Mouse (Mus musculus) lung, postnatal 0 days (tissue): Measurements from ENCODE around the gene Hist1h2bb. TPM values are rescaled to one million over a fixed set of nuclear protein-coding genes. Genes with fewer than 3 reads are reported as not detected.
"Not testable (repeated sequence)": the region's sequence is repeated elsewhere in the genome, so short reads cannot be mapped to it uniquely, and the experiment has no call there.

Source experiments
- ATAC-seq: fragments of 200-750 bp; cut with Nextera tagmentation; 2 replicates; pipeline ENCODE4 v1.8.0; 2017; ENCODE audit warnings: moderate library complexity
- DNase-seq: peaks from one replicate; pipeline ENCODE4 v3.0.0-alpha.2; 2016; ENCODE audit warnings: low spot score
- H3K27ac ChIP-seq: fragments of 300-500 bp; sonication (generic); 2 replicates; pipeline ENCODE4 v1.5.1; 2014; ENCODE audit warnings: antibody characterized with exemption, mild to moderate bottlenecking, low read length, mixed read lengths
- H3K27me3 ChIP-seq: fragments of 300-500 bp; sonication (generic); replicated peaks from 2 replicates; pipeline ENCODE4 v1.6.1; 2014; ENCODE audit warnings: low read length, mixed read lengths; ENCODE audit not compliant: insufficient read depth
- H3K36me3 ChIP-seq: fragments of 300-500 bp; sonication (generic); 2 replicates; pipeline ENCODE4 v1.6.1; 2014; ENCODE audit warnings: low read length, mixed read lengths; ENCODE audit not compliant: insufficient read depth
- H3K4me1 ChIP-seq: fragments of 300-500 bp; sonication (generic); 2 replicates; pipeline ENCODE4 v1.6.1; 2014; ENCODE audit warnings: antibody characterized with exemption, low read depth, low read length, mixed read lengths; ENCODE audit not compliant: insufficient read depth
- H3K4me2 ChIP-seq: fragments of 300-500 bp; sonication (generic); replicated peaks from 2 replicates; pipeline ENCODE4 v1.6.1; 2014; ENCODE audit warnings: low read depth, mild to moderate bottlenecking, low read length, moderate library complexity, mixed read lengths
- H3K4me3 ChIP-seq: fragments of 300-500 bp; sonication (generic); 2 replicates; pipeline ENCODE4 v1.5.1; 2014; ENCODE audit warnings: low read depth, low read length
- H3K9ac ChIP-seq: fragments of 300-500 bp; sonication (generic); replicated peaks from 2 replicates; pipeline ENCODE4 v1.6.1; 2014; ENCODE audit warnings: low read depth, mild to moderate bottlenecking
- H3K9me3 ChIP-seq: fragments of 300-500 bp; sonication (generic); 2 replicates; pipeline ENCODE4 v1.6.1; 2016; ENCODE audit warnings: low read length, mixed read lengths
- CTCF ChIP-seq: IDR thresholded peaks from 2 replicates; pipeline ENCODE4 v1.5.1; 2016; ENCODE audit warnings: antibody characterized with exemption, mild to moderate bottlenecking
- EP300 ChIP-seq: IDR thresholded peaks from 2 replicates; pipeline ENCODE4 v1.6.1; 2016; ENCODE audit warnings: antibody characterized with exemption, mild to moderate bottlenecking, control low read depth
- WGBS: fragments of 180-500 bp; shearing (Covaris S2); extraction: QIAGEN DNeasy Blood & Tissue Kit; methylation state at CpG from one replicate; pipeline ENCODE4 v1.1.7; 2014; 5-methylcytosine and 5-hydroxymethylcytosine counted together
- polyA plus RNA-seq: library from polyadenylated mRNA; unstranded; fragments of >200 nt; fragmentation: Nextera tagmentation; extraction: Ambion mirVana; gene quantifications from 2 replicates; pipeline ENCODE4 v1.2.1, GENCODE M21; 2015

Hist1h2bb gene
- polyA plus RNA-seq, 1 experiment from 2014 or later: 0.99 TPM

DNA sequence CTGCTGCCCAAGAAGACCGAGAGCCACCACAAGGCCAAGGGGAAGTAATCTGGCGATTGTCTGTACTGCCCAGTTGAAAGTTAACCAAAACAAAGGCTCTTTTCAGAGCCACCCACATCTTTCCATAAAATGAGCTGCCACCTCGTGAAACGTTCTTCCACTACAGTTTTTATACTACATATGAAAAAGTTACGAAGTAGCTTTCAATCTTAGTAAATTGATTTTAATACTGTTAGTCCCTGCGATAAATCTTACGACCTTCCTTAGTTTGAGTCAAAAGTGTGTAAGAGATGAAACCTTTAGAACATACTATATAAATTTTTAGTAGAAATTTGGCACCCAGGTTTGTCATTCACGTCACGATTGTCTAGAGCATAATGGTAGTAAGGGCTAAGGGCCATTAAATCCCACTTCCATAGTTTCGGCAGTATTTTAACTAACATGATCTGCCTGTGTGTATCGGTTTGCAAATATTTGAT, 5.0 kb downstream of the Hist1h2bb start:
- Histone ChIP-seq H3K4me1 (no peaks in the 10 kb centered on the region; the same call in 1 of the 2 replicates), H3K27ac (peak overlapping the region; percentile 73), H3K9me3 (no peaks in the 10 kb centered on the region), H3K4me2 (peak overlapping the region; percentile 62), H3K36me3 (no peaks in the 10 kb centered on the region), H3K9ac (no peak overlapping the region), H3K4me3 (peak overlapping the region; percentile 31; the same call in 1 of the 2 replicates), H3K27me3 (no peaks in the 10 kb centered on the region)
- TF ChIP-seq EP300 (no peak), CTCF (no peak)
- DNase-seq (no peak), ATAC-seq (no peak)
- under 1% methylated on average over 11 of the region's 11 CpGs for WGBS

DNA sequence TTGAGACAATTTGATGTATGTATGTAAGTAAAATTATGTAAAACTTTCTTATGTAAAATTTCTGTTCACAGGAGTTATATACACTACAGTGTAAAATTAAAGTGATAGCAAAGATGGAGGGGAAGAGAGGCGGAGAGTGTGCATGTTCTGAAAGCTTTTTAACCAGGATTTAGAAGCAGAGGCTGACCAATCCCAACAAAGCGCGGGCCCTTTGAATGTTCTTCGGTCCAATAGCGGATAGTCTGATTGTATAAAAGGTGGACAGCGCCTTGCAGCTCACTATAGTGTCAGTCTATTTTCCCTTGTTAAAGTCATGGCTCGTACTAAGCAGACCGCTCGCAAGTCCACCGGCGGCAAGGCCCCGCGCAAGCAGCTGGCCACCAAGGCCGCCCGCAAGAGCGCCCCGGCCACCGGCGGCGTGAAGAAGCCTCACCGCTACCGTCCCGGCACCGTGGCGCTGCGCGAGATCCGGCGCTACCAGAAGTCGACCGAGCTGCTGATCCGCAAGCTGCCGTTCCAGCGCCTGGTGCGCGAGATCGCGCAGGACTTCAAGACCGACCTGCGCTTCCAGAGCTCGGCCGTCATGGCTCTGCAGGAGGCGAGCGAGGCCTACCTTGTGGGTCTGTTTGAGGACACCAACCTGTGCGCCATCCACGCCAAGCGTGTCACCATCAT, 5.7 kb downstream of the Hist1h2bb start, which contains the start of gene Hist1h3b:
Gene Hist1h3b (plus strand): TSS at position 201 of the 675 bp plus-strand sequence.
- ATAC-seq: peak; percentile 62
- not testable (repeated sequence) for H3K9me3 ChIP-seq, H3K27me3 ChIP-seq, H3K4me1 ChIP-seq, H3K36me3 ChIP-seq, H3K9ac ChIP-seq
- peak within 1 kb of the TSS; percentile 62 for H3K4me2 ChIP-seq
- peak within 1 kb of the TSS; percentile 89 for H3K27ac ChIP-seq
- WGBS: 1% methylated on average over 14 of the region's 47 CpGs
- peak within 1 kb of the TSS; percentile 31 for H3K4me3 ChIP-seq
- peak; percentile 91 for DNase-seq

DNA sequence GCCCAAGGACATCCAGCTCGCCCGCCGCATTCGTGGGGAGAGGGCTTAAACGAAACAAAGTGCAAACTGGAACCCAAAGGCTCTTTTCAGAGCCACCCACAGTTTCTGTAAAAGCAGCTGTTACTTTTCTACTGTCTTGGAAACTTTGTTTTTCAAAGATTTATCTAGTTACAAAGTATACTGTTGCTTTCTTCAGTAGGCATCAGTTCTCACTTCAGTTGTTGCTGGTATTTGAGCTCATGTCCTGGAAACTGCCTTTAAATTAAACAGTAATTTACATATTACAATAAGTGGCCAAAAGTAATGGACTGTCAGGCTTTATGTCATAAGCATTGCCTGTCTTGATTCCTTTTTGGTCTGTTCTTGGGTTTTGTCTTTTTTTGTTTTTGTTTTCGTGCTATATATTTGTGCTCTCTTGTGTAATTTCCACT, 6.2 kb downstream of the Hist1h2bb start:
- no peak overlapping the region for H3K27ac ChIP-seq
- DNase-seq: no peak

DNA sequence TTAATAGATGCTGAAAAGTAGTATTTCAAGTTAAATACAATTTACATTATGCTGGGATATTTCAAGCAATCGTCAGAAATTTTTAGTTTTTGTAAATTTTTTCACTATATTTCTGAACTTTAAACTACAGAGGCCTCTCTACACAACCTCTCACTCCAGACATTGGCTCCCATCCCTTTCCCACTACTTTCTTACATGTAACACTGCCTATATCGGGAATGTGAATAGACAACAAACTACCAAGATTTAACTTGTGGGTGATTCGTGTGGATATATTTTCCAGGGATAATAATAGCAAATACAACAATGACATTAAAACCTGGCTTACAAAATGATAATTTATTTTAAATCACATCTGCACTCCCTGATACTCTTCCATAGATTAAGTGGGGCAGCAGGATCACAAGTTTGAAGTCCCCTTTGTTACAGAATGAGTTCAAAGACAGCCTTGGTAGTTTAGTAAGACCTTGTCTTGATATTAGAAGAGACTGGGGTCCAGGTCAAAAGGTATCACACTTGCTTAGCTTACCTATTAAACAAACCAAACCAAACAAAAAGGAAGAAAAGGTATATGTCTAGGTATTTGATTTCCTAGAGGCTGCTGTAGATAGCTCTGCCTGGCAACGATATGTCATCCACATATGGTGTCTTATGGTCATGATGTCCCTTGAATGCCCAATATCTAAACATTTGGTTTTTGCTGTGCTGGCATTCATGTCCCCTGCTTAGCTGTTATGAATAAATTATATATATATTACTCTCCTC, 7.0 kb downstream of the Hist1h2bb start:
- no peak for TF ChIP-seq EP300
- no peak for TF ChIP-seq CTCF
- ATAC-seq (no peak), DNase-seq (no peak)
- 38% methylated on average over 4 of the region's 4 CpGs for WGBS
- no peak overlapping the region for H3K27ac ChIP-seq
- H3K9me3 ChIP-seq: no peaks in the 10 kb centered on the region
- H3K4me2 ChIP-seq: no peak overlapping the region
- H3K36me3 ChIP-seq: no peaks in the 10 kb centered on the region
- no peak overlapping the region for H3K9ac ChIP-seq
- H3K27me3 ChIP-seq: no peaks in the 10 kb centered on the region
- H3K4me3 ChIP-seq: no peak overlapping the region
- no peaks in the 10 kb centered on the region; the same call in 1 of the 2 replicates for H3K4me1 ChIP-seq

More for the DNA sequence above, 6.2 kb downstream of the Hist1h2bb start:
- H3K9ac ChIP-seq: no peak overlapping the region
- no peak overlapping the region for H3K4me3 ChIP-seq
- H3K4me1 ChIP-seq: no peaks in the 10 kb centered on the region; the same call in 1 of the 2 replicates
- ATAC-seq: no peak
- H3K36me3 ChIP-seq: no peaks in the 10 kb centered on the region
- TF ChIP-seq EP300 (no peak), CTCF (no peak)
- 2% methylated on average over 6 of the region's 6 CpGs for WGBS
- no peaks in the 10 kb centered on the region for H3K9me3 ChIP-seq
- no peaks in the 10 kb centered on the region for H3K27me3 ChIP-seq
- peak overlapping the region; percentile 19; the same call in 1 of the 2 replicates for H3K4me2 ChIP-seq

DNA sequence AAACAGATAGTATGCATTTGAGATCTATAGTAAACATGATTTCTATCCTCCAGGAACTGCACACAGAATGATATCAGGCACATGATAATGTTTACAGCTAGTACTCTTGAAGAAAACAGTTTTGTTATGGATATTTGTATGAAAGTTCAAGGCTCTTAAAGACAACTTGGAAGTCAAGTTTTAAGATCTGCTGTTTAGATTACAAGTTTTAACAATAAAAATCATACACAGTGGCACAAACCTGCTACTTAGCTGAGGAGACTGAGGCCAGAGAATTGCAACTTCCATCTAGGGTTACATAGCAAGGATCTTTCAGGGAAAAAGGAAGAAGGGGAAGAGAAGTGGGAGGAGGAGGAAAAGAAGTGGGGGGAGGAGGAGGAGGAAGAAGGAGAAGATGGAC, 8.5 kb downstream of the Hist1h2bb start:
- no peaks in the 10 kb centered on the region; the same call in 1 of the 2 replicates for H3K4me1 ChIP-seq
- no peak overlapping the region for H3K4me3 ChIP-seq
- DNase-seq (no peak), ATAC-seq (no peak)
- no peaks in the 10 kb centered on the region for H3K36me3 ChIP-seq
- H3K27me3 ChIP-seq: no peaks in the 10 kb centered on the region
- H3K9me3 ChIP-seq: no peaks in the 10 kb centered on the region
- TF ChIP-seq CTCF: no peak
- no peak for TF ChIP-seq EP300
- no peak overlapping the region for H3K4me2 ChIP-seq
- H3K27ac ChIP-seq: no peak overlapping the region
- H3K9ac ChIP-seq: no peak overlapping the region

DNA sequence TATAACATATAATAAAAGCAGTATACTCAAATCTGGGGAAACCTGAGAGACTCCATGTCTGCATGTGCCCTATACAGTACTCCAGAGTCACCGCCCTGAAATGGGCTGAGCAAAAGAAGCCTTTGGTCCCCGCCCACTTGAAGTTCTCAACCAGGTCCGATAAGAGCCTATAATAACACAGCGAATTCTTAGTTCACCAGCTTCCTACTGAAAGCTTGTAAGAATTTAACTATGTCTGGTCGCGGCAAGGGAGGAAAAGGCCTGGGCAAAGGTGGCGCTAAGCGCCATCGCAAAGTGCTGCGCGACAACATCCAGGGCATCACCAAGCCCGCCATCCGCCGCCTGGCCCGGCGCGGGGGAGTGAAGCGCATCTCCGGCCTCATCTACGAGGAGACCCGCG, 10.3 kb downstream of the Hist1h2bb start, which contains the start of gene Hist1h4b:
Gene Hist1h4b (plus strand): TSS at position 224 of the 400 bp plus-strand sequence.
- Histone ChIP-seq H3K4me2 (peak within 1 kb of the TSS; percentile 56), H3K27me3 (no peaks in the 10 kb centered on the region), H3K9me3 (no peaks in the 10 kb centered on the region), H3K4me3 (peak within 1 kb of the TSS; percentile 31), H3K36me3 (no peaks in the 10 kb centered on the region), H3K9ac (peak within 1 kb of the TSS; percentile 12; the same call in 1 of the 2 replicates), H3K27ac (peak within 1 kb of the TSS; percentile 85), H3K4me1 (peaks cover 4% of the 10 kb centered on the region; the same call in 1 of the 2 replicates)
- peak; percentile 97 for DNase-seq
- WGBS: under 1% methylated on average over 13 of the region's 22 CpGs
- peak; percentile 71 for ATAC-seq
- TF ChIP-seq EP300: peak; percentile 80
- TF ChIP-seq CTCF: no peak
